ENCODE assay signal across 14 mouse cellular contexts in the genomic region with DNA sequence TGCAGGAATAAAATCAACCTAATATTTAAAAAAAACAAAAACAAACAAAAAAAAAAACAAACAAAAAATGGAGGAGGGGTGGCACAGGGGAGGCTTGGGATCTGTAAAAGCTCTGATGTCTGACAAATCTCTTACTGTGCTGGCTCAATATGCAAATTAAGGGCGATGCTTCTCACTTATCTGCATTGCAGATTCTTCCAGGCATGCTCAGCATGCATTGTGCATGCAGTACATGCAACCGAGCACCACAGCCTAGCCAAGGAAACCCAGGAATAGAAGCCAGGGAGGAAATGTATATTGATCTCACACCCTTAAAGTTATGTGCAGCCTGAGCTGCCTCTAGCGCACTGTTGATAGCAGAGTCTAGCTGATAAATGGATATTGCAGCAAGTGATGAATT. TPM values are rescaled to one million over a fixed set of nuclear protein-coding genes. Genes with fewer than 3 reads are reported as not detected.
A peak's percentile ranks its signal among the peaks of the same experiment; 100 is the strongest.
DNase-seq lines count a peak whose midpoint lies in the region; ATAC-seq and TF ChIP-seq lines count a peak whose summit lies in the region.
"Had no signal": no experiment of that assay in that cellular context is flagged by ENCODE, and none has a peak within 500 bp of the region (broad histone marks: within the 10 kb centered on the region; RNA-seq: fewer than 3 reads in every experiment).

No protein-coding gene starts in this region.

- ATAC-seq in forebrain, embryonic 11.5 days (replicated peaks; ENCODE audit: low FRiP score) = peak; percentile 84
- ATAC-seq in lung, embryonic 14.5 days (ENCODE audit: insufficient read depth) = 0 out of 2 replicates have a peak, but pooled peaks have one; percentile 28
- peak; percentile 86 for ATAC-seq in hindbrain, postnatal 0 days

- H3K4me1 ChIP-seq in forebrain, embryonic 11.5 days (replicated peaks; ENCODE audit: control insufficient read depth, insufficient read depth, low read length) = no peaks in the 10 kb centered on the region
- peaks cover 15% of the 10 kb centered on the region for H3K4me1 ChIP-seq in forebrain, embryonic 10.5 days
- no peaks in the 10 kb centered on the region for H3K4me1 ChIP-seq in lung, embryonic 14.5 days (ENCODE audit: insufficient read depth)
- peaks cover 6% of the 10 kb centered on the region; the same call in 1 of the 2 replicates for H3K4me1 ChIP-seq in hindbrain, postnatal 0 days (ENCODE audit: insufficient read depth, low read length)
- H3K4me1 ChIP-seq: embryonic facial prominence, embryonic 12.5 days had no signal

- WGBS in forebrain, embryonic 11.5 days = 46% methylated on average over 3 of the region's 3 CpGs
- WGBS in forebrain, embryonic 10.5 days = 55% methylated on average over 3 of the region's 3 CpGs
- 32% methylated on average over 3 of the region's 3 CpGs for WGBS in lung, embryonic 14.5 days
- WGBS in hindbrain, postnatal 0 days = 15% methylated on average over 3 of the region's 3 CpGs

- no peak for TF ChIP-seq CTCF in lung, embryonic 14.5 days (IDR thresholded peaks at IDR 0.05; ENCODE audit: low read depth)
- no peak for TF ChIP-seq CTCF in hindbrain, postnatal 0 days (IDR thresholded peaks at IDR 0.05; ENCODE audit: low read depth)

- no peak for DNase-seq in forebrain, embryonic 11.5 days (ENCODE audit: low spot score)
- no peak for DNase-seq in forebrain, embryonic 10.5 days (ENCODE audit: extremely low spot score, low spot score)
- peak; percentile 13 for DNase-seq in lung, embryonic 14.5 days
- DNase-seq in lung, postnatal 14 days = no peak
- DNase-seq in hindbrain, postnatal 0 days (ENCODE audit: low spot score) = peak; percentile 62
- peak; percentile 8 for DNase-seq in retina, embryonic 14.5 days (ENCODE audit: low spot score)
- no peak for DNase-seq in adipocyte (ENCODE audit: low spot score)
- no peak for DNase-seq in thymus, postnatal 4 days
- DNase-seq: adrenal gland, adult 8-10 months; cerebellum, adult 11-12 months; gastrocnemius, postnatal 14 days had no signal

- no peak overlapping the region for H3K4me2 ChIP-seq in forebrain, embryonic 11.5 days (ENCODE audit: low read depth, low read length, severe bottlenecking)
- H3K4me2 ChIP-seq in lung, embryonic 14.5 days = peak overlapping the region; percentile 44
- H3K4me2 ChIP-seq in hindbrain, postnatal 0 days (ENCODE audit: low read depth, low read length) = peak overlapping the region; percentile 62

- no peaks in the 10 kb centered on the region for H3K36me3 ChIP-seq in forebrain, embryonic 11.5 days (ENCODE audit: control insufficient read depth, insufficient read depth, low read length)
- H3K36me3 ChIP-seq in forebrain, embryonic 10.5 days (replicated peaks) = no peaks in the 10 kb centered on the region
- H3K36me3 ChIP-seq in lung, embryonic 14.5 days (ENCODE audit: insufficient read depth) = no peaks in the 10 kb centered on the region
- no peaks in the 10 kb centered on the region for H3K36me3 ChIP-seq in hindbrain, postnatal 0 days (ENCODE audit: insufficient read depth, low read length)
- H3K36me3 ChIP-seq: embryonic facial prominence, embryonic 12.5 days had no signal

- H3K9me3 ChIP-seq in forebrain, embryonic 11.5 days (ENCODE audit: control insufficient read depth, low read length) = no peaks in the 10 kb centered on the region
- no peaks in the 10 kb centered on the region for H3K9me3 ChIP-seq in forebrain, embryonic 10.5 days
- no peaks in the 10 kb centered on the region for H3K9me3 ChIP-seq in lung, embryonic 14.5 days (ENCODE audit: low read depth, low read length)
- no peaks in the 10 kb centered on the region for H3K9me3 ChIP-seq in hindbrain, postnatal 0 days (ENCODE audit: low read length)
- H3K9me3 ChIP-seq: embryonic facial prominence, embryonic 12.5 days had no signal

- no peak overlapping the region for H3K4me3 ChIP-seq in forebrain, embryonic 11.5 days (ENCODE audit: low read depth, low read length)
- H3K4me3 ChIP-seq in forebrain, embryonic 10.5 days = no peak overlapping the region
- H3K4me3 ChIP-seq in lung, embryonic 14.5 days (ENCODE audit: low read depth, low read length) = no peak overlapping the region
- peak overlapping the region; percentile 26; the same call in 1 of the 2 replicates for H3K4me3 ChIP-seq in hindbrain, postnatal 0 days (ENCODE audit: low read length)
- H3K4me3 ChIP-seq: embryonic facial prominence, embryonic 12.5 days had no signal

- H3K27ac ChIP-seq in forebrain, embryonic 11.5 days (ENCODE audit: low read depth, low read length) = no peak overlapping the region
- no peak overlapping the region for H3K27ac ChIP-seq in forebrain, embryonic 10.5 days
- no peak overlapping the region for H3K27ac ChIP-seq in lung, embryonic 14.5 days (ENCODE audit: low read depth)
- H3K27ac ChIP-seq in hindbrain, postnatal 0 days = peak overlapping the region; percentile 67; the same call in 1 of the 2 replicates
- H3K27ac ChIP-seq: embryonic facial prominence, embryonic 12.5 days had no signal

- H3K9ac ChIP-seq in forebrain, embryonic 11.5 days (ENCODE audit: low read length) = no peak overlapping the region
- H3K9ac ChIP-seq in lung, embryonic 14.5 days = no peak overlapping the region
- no peak overlapping the region; the same call in 1 of the 2 replicates for H3K9ac ChIP-seq in hindbrain, postnatal 0 days (replicated peaks; ENCODE audit: low read length)
- H3K9ac ChIP-seq: embryonic facial prominence, embryonic 12.5 days had no signal

- no peaks in the 10 kb centered on the region for H3K27me3 ChIP-seq in forebrain, embryonic 11.5 days (ENCODE audit: control insufficient read depth, insufficient read depth, low read length)
- no peaks in the 10 kb centered on the region for H3K27me3 ChIP-seq in forebrain, embryonic 10.5 days (ENCODE audit: poor library complexity, severe bottlenecking)
- no peaks in the 10 kb centered on the region for H3K27me3 ChIP-seq in lung, embryonic 14.5 days (ENCODE audit: insufficient read depth, low read length)
- H3K27me3 ChIP-seq in hindbrain, postnatal 0 days (ENCODE audit: insufficient read depth, low read length) = no peaks in the 10 kb centered on the region
- H3K27me3 ChIP-seq: embryonic facial prominence, embryonic 12.5 days had no signal

RNA-seq across cellular contexts. Expression of a gene that starts 51.3 kb away (rescaled TPM):
- polyA plus RNA-seq in forebrain, embryonic 11.5 days (2014; fragmentation: Nextera tagmentation; extraction: Ambion mirVana) = 0.11 TPM in 1 of 2 replicates, not detected in the other
- 0.05 TPM in 1 of 2 replicates, not detected in the other for polyA plus RNA-seq in forebrain, embryonic 10.5 days (2016; fragmentation: Nextera tagmentation; extraction: Ambion mirVana)
- 0.16 and 0.30 TPM in 2 replicates for polyA plus RNA-seq in lung, embryonic 14.5 days (2014; fragmentation: Nextera tagmentation; extraction: Ambion mirVana)
- 2.6 and 3.3 TPM in 2 replicates for total RNA-seq in hindbrain, postnatal 0 days (2014; rRNA removed)
- 0.71 and 0.78 TPM in 2 replicates for polyA plus RNA-seq in hindbrain, postnatal 0 days (2015; fragmentation: Nextera tagmentation; extraction: Ambion mirVana)
- total RNA-seq: adrenal gland, adult 8-10 months; gastrocnemius, postnatal 14 days; liver, adult 2 months; MEL had no signal
- polyA plus RNA-seq: embryonic facial prominence, embryonic 12.5 days; liver, adult 2 months had no signal

Comparison
In these comparisons a context has a peak if more than half of its experiments do, and no peak if none do; other contexts are left out.
1. DNase-seq: peak in lung, embryonic 14.5 days (single experiment), hindbrain, postnatal 0 days (single experiment) and retina, embryonic 14.5 days (single experiment); none in forebrain, embryonic 11.5 days (single experiment), forebrain, embryonic 10.5 days (single experiment), lung, postnatal 14 days (single experiment), adipocyte (single experiment) and thymus, postnatal 4 days (single experiment).
2. ATAC-seq: peak in every context shown above with its lines; median percentile 86 in hindbrain, postnatal 0 days; 84 in forebrain, embryonic 11.5 days; 28 in lung, embryonic 14.5 days.